Mouse (Mus musculus) liver, adult 2 months (tissue): Measurements from ENCODE around the gene Awat2. TPM values are rescaled to one million over a fixed set of nuclear protein-coding genes. Genes with fewer than 3 reads are reported as not detected.
A peak's percentile ranks its signal among the peaks of the same experiment; 100 is the strongest.
"Not testable (repeated sequence)": the region's sequence is repeated elsewhere in the genome, so short reads cannot be mapped to it uniquely, and the experiment has no call there.

ENCODE experiments used
- DNase-seq: peaks from one replicate; pipeline ENCODE4 v3.0.0-alpha.2; 2011; ENCODE audit warnings: low read depth, low spot score; ENCODE audit errors: extremely low read depth
- H3K27ac ChIP-seq: fragments of 200-500 bp; replicated peaks from 2 replicates; pipeline ENCODE4 v1.5.1; 2012; ENCODE audit warnings: low read depth, mild to moderate bottlenecking, control low read depth, inconsistent platforms, low read length; ENCODE audit not compliant: insufficient read depth
- H3K27me3 ChIP-seq: fragments of 200-500 bp; 2 replicates; pipeline ENCODE4 v1.6.1; 2012; ENCODE audit warnings: mild to moderate bottlenecking, moderate library complexity, low read length, inconsistent platforms; ENCODE audit not compliant: control insufficient read depth, insufficient read depth
- H3K36me3 ChIP-seq: fragments of 200-500 bp; 2 replicates; pipeline ENCODE4 v1.6.1; 2012; ENCODE audit warnings: low read length, inconsistent platforms; ENCODE audit not compliant: control insufficient read depth, insufficient read depth
- H3K4me1 ChIP-seq: fragments of 200-500 bp; 2 replicates; pipeline ENCODE4 v1.6.1; 2011; ENCODE audit warnings: low read length; ENCODE audit not compliant: control insufficient read depth, insufficient read depth
- H3K4me3 ChIP-seq: fragments of 200-500 bp; 2 replicates; pipeline ENCODE4 v1.5.1; 2011; ENCODE audit warnings: low read depth, mild to moderate bottlenecking, control low read depth, low read length, moderate library complexity; ENCODE audit not compliant: insufficient read depth
- H3K79me2 ChIP-seq: fragments of 200-500 bp; 2 replicates; pipeline ENCODE4 v1.6.1; 2012; ENCODE audit warnings: inconsistent platforms, mild to moderate bottlenecking, low read length, moderate library complexity; ENCODE audit not compliant: control insufficient read depth, insufficient read depth
- H3K9ac ChIP-seq: fragments of 200-500 bp; 2 replicates; pipeline ENCODE4 v1.6.1; 2012; ENCODE audit warnings: low read depth, mild to moderate bottlenecking, control low read depth, inconsistent platforms, low read length
- CTCF ChIP-seq: fragments of 200-500 bp; IDR thresholded peaks from 2 replicates; pipeline ENCODE4 v1.5.1; 2011; ENCODE audit warnings: low read depth, low read length, control low read depth
- POLR2A ChIP-seq: fragments of 200-500 bp; IDR thresholded peaks from 2 replicates; pipeline ENCODE4 v1.6.1; 2011; ENCODE audit warnings: low read length, control low read depth; ENCODE audit not compliant: insufficient read depth; ENCODE audit errors: extremely low read depth
- WGBS: fragments of 180-500 bp; shearing (Covaris S2); methylation state at CpG from one replicate; pipeline ENCODE4 v1.1.7; 2018; 5-methylcytosine and 5-hydroxymethylcytosine counted together
- polyA plus RNA-seq: library from polyadenylated mRNA; depleted of rRNA; stranded (reverse); fragments of >200 nt; gene quantifications from 2 replicates; pipeline ENCODE4 v1.2.3, GENCODE M21; 2012; rRNA removed
- total RNA-seq: library from RNA; depleted of rRNA; stranded (reverse); fragments of >200 nt; gene quantifications from 2 replicates; pipeline ENCODE4 v1.2.3, GENCODE M21; 2014; rRNA removed

Gene Awat2
- total RNA-seq (1.2 and 1.5 TPM in 2 replicates), polyA plus RNA-seq (0.83 and 1.1 TPM in 2 replicates)

GRCm38 (mm10) chrX:100442617-100443016, at the start of gene Awat2:
Awat2 (minus strand) TSS chrX:100442717.
- 71% methylated on average over 2 of the region's 2 CpGs for WGBS
- H3K4me3 ChIP-seq, H3K4me1 ChIP-seq, H3K9ac ChIP-seq, H3K36me3 ChIP-seq, H3K79me2 ChIP-seq, H3K27me3 ChIP-seq, DNase-seq, H3K27ac ChIP-seq: not testable (repeated sequence)

GRCm38 (mm10) chrX:100480317-100480716, 37.8 kb upstream of the Awat2 start:
- Histone ChIP-seq H3K4me1 (no peaks in the 10 kb centered on the region), H3K27ac (no peak overlapping the region), H3K4me3 (no peak overlapping the region), H3K9ac (no peak overlapping the region), H3K36me3 (no peaks in the 10 kb centered on the region), H3K27me3 (no peaks in the 10 kb centered on the region), H3K79me2 (no peaks in the 10 kb centered on the region)
- WGBS: 14% methylated on average over 3 of the region's 3 CpGs
- DNase-seq: peak; percentile 74
- no peak for TF ChIP-seq POLR2A
- peak; percentile 75 for TF ChIP-seq CTCF

- no peak overlapping the region for H3K9ac ChIP-seq
- H3K27me3 ChIP-seq: no peaks in the 10 kb centered on the region
- H3K79me2 ChIP-seq: no peaks in the 10 kb centered on the region
- 36% methylated on average over 4 of the region's 4 CpGs for WGBS
- TF ChIP-seq POLR2A (no peak), CTCF (no peak)
- no peaks in the 10 kb centered on the region for H3K36me3 ChIP-seq
- peaks cover 8% of the 10 kb centered on the region for H3K4me1 ChIP-seq
- DNase-seq: peak; percentile 54
- no peak overlapping the region for H3K27ac ChIP-seq
- no peak overlapping the region for H3K4me3 ChIP-seq
Observed at GRCm38 (mm10) chrX:100475569-100476223, 33.2 kb upstream of the Awat2 start.

- 20% methylated on average over 3 of the region's 3 CpGs for WGBS
- no peak overlapping the region for H3K4me3 ChIP-seq
Observed at GRCm38 (mm10) chrX:100471491-100471890, 29.0 kb upstream of the Awat2 start.

GRCm38 (mm10) chrX:100470126-100470525, 27.6 kb upstream of the Awat2 start:
- no peak for DNase-seq
- Histone ChIP-seq H3K27me3 (no peaks in the 10 kb centered on the region), H3K36me3 (no peaks in the 10 kb centered on the region), H3K79me2 (no peaks in the 10 kb centered on the region), H3K27ac (no peak overlapping the region), H3K9ac (no peak overlapping the region), H3K4me1 (peaks cover 8% of the 10 kb centered on the region), H3K4me3 (no peak overlapping the region)
- WGBS: 83% methylated on average over 3 of the region's 3 CpGs
- TF ChIP-seq CTCF (no peak), POLR2A (no peak)

More at GRCm38 (mm10) chrX:100471491-100471890, 29.0 kb upstream of the Awat2 start:
- no peaks in the 10 kb centered on the region for H3K36me3 ChIP-seq
- no peak for TF ChIP-seq CTCF
- TF ChIP-seq POLR2A: no peak
- peak overlapping the region; percentile 62 for H3K9ac ChIP-seq
- H3K27me3 ChIP-seq: no peaks in the 10 kb centered on the region
- H3K4me1 ChIP-seq: peaks cover 8% of the 10 kb centered on the region
- no peaks in the 10 kb centered on the region for H3K79me2 ChIP-seq
- peak overlapping the region; percentile 95 for H3K27ac ChIP-seq
- peak; percentile 96 for DNase-seq

GRCm38 (mm10) chrX:100468047-100468446, 25.5 kb upstream of the Awat2 start:
- no peaks in the 10 kb centered on the region for H3K79me2 ChIP-seq
- 55% methylated on average over 4 of the region's 4 CpGs for WGBS
- H3K9ac ChIP-seq: no peak overlapping the region
- H3K27me3 ChIP-seq: no peaks in the 10 kb centered on the region
- no peak for TF ChIP-seq POLR2A
- TF ChIP-seq CTCF: no peak
- H3K36me3 ChIP-seq: no peaks in the 10 kb centered on the region
- no peak overlapping the region for H3K27ac ChIP-seq
- peaks cover 8% of the 10 kb centered on the region for H3K4me1 ChIP-seq
- no peak for DNase-seq
- no peak overlapping the region for H3K4me3 ChIP-seq
